24 mouse cellular contexts compared by ENCODE assay signal in genomic region chr17:79622574-79622973, GRCm38 (mm10).
"Had no signal": no experiment of that assay in that cellular context is flagged by ENCODE, and none has a peak within 500 bp of the region (broad histone marks: within the 10 kb centered on the region; RNA-seq: fewer than 3 reads in every experiment).

No protein-coding gene starts in this region.

- H3K36me3 ChIP-seq: embryonic facial prominence, embryonic 10.5 days; embryonic facial prominence, embryonic 12.5 days; embryonic facial prominence, embryonic 13.5 days; embryonic facial prominence, embryonic 15.5 days; forebrain, embryonic 10.5 days; forebrain, embryonic 12.5 days; forebrain, embryonic 15.5 days had no signal

- DNase-seq: cerebellum, adult 8-10 months; cerebellum, adult 9-10 months; cerebellum, adult 9-11 months; cerebellum, postnatal 10 days; cerebellum, postnatal 14 days; cerebellum, postnatal 25 days; cerebellum, postnatal 36 days; embryo, embryonic 11 days; forebrain, postnatal 0 days; gastrocnemius, adult 2 months; gastrocnemius, postnatal 10 days; gastrocnemius, postnatal 14 days; gastrocnemius, postnatal 25 days; gastrocnemius, postnatal 36 days; heart, adult 18-20 months had no signal

- H3K27me3 ChIP-seq: embryonic facial prominence, embryonic 12.5 days; embryonic facial prominence, embryonic 13.5 days; embryonic facial prominence, embryonic 15.5 days; forebrain, embryonic 12.5 days; forebrain, embryonic 13.5 days; forebrain, embryonic 15.5 days had no signal

- H3K9ac ChIP-seq: embryonic facial prominence, embryonic 12.5 days; embryonic facial prominence, embryonic 13.5 days; embryonic facial prominence, embryonic 15.5 days; forebrain, embryonic 12.5 days; forebrain, embryonic 13.5 days; forebrain, embryonic 15.5 days; forebrain, postnatal 0 days had no signal

- H3K4me1 ChIP-seq: embryonic facial prominence, embryonic 10.5 days; embryonic facial prominence, embryonic 12.5 days; embryonic facial prominence, embryonic 13.5 days; embryonic facial prominence, embryonic 15.5 days; forebrain, embryonic 10.5 days; forebrain, embryonic 12.5 days; forebrain, embryonic 13.5 days; forebrain, embryonic 15.5 days had no signal

- H3K27ac ChIP-seq: embryonic facial prominence, embryonic 10.5 days; embryonic facial prominence, embryonic 12.5 days; embryonic facial prominence, embryonic 13.5 days; embryonic facial prominence, embryonic 15.5 days; forebrain, embryonic 10.5 days; forebrain, embryonic 12.5 days; forebrain, embryonic 13.5 days; forebrain, embryonic 15.5 days; gastrocnemius, adult 2 months had no signal

- H3K4me3 ChIP-seq: embryonic facial prominence, embryonic 10.5 days; embryonic facial prominence, embryonic 12.5 days; embryonic facial prominence, embryonic 13.5 days; embryonic facial prominence, embryonic 15.5 days; erythroblast, embryonic 14.5 days; forebrain, embryonic 10.5 days; forebrain, embryonic 12.5 days; forebrain, embryonic 13.5 days; forebrain, embryonic 15.5 days; gastrocnemius, adult 2 months had no signal
